Mouse (Mus musculus) cerebellum, adult (tissue): ENCODE results near the gene H2-M5.

ENCODE experiments used
- ATAC-seq: cut with Nextera tagmentation; 2 replicates; pipeline ENCODE4 v1.9.2; 2017; ENCODE audit warnings: mild to moderate bottlenecking, moderate library complexity, mixed read lengths; ENCODE audit not compliant: insufficient number of reproducible peaks, low FRiP score, low TSS enrichment

H2-M5 gene

GRCm38 (mm10) chr17:36950981-36951947, 38.1 kb downstream of the H2-M5 start, which contains the start of gene Ppp1r11:
Gene Ppp1r11 (minus strand): TSS chr17:36951741.
- peak; percentile 95 for ATAC-seq

GRCm38 (mm10) chr17:36949265-36949664, 40.1 kb downstream of the H2-M5 start:
- ATAC-seq = no peak

- no peak for ATAC-seq
Observed at GRCm38 (mm10) chr17:36948286-36948685, 41.1 kb downstream of the H2-M5 start.

GRCm38 (mm10) chr17:36947051-36947819, 42.1 kb downstream of the H2-M5 start:
- ATAC-seq = peak; percentile 9; the same call in 1 of the 2 replicates

GRCm38 (mm10) chr17:36944121-36944775, 45.1 kb downstream of the H2-M5 start:
- ATAC-seq = no peak

- no peak for ATAC-seq
Observed at GRCm38 (mm10) chr17:36943691-36944090, 45.6 kb downstream of the H2-M5 start.

- peak; percentile 26; the same call in 1 of the 2 replicates for ATAC-seq
Observed at GRCm38 (mm10) chr17:36942791-36943471, 46.4 kb downstream of the H2-M5 start, which contains the start of gene Rnf39. Gene Rnf39 (plus strand): TSS chr17:36942918.

GRCm38 (mm10) chr17:36942391-36942790, 46.9 kb downstream of the H2-M5 start:
- peak; percentile 70 for ATAC-seq

GRCm38 (mm10) chr17:36938056-36938455, 51.3 kb downstream of the H2-M5 start:
- no peak for ATAC-seq
